Mouse (Mus musculus) myocyte (in vitro differentiated cells): Measurements from ENCODE around the gene Birc2. TPM values are rescaled to one million over a fixed set of nuclear protein-coding genes. Genes with fewer than 3 reads are reported as not detected.

Source experiments
- H3K27me3 ChIP-seq: one replicate; pipeline ENCODE4 v1.6.1; 2011; ENCODE audit not compliant: control insufficient read depth, insufficient read depth, insufficient read length
- H3K36me3 ChIP-seq: one replicate; pipeline ENCODE4 v1.6.1; 2011; ENCODE audit not compliant: control insufficient read depth, insufficient read depth
- H3K4me2 ChIP-seq: one replicate; pipeline ENCODE4 v1.6.1; 2011; ENCODE audit warnings: low read depth, control low read depth
- H3K4me3 ChIP-seq: one replicate; pipeline ENCODE4 v1.5.1; 2011; ENCODE audit warnings: mild to moderate bottlenecking, control low read depth, moderate library complexity
- H3K79me2 ChIP-seq: one replicate; pipeline ENCODE4 v1.6.1; 2011; ENCODE audit not compliant: control insufficient read depth, insufficient read depth
- H3ac ChIP-seq: one replicate; pipeline ENCODE4 v1.6.1; 2011; ENCODE audit not compliant: control insufficient read depth, insufficient read length
- CEBPB ChIP-seq: IDR thresholded peaks from 2 replicates; pipeline ENCODE4 v1.6.1; 2011; ENCODE audit warnings: mild to moderate bottlenecking, moderate library complexity; ENCODE audit not compliant: poor library complexity, insufficient read depth, severe bottlenecking
- E2F4 ChIP-seq: IDR thresholded peaks from one replicate; pipeline ENCODE4 v1.6.1; 2011; ENCODE audit warnings: mild to moderate bottlenecking, control low read depth, moderate library complexity; ENCODE audit not compliant: insufficient read depth
- MAX ChIP-seq: IDR thresholded peaks from one replicate; pipeline ENCODE4 v1.6.1; 2011; ENCODE audit warnings: low read depth, mild to moderate bottlenecking, control low read depth
- MYOD1 ChIP-seq, 3 experiments: IDR thresholded peaks; one replicate each; pipeline ENCODE4 v1.6.1; 2011; ENCODE audit warnings: control low read depth in 2 of 3, low read depth in 2 of 3, mild to moderate bottlenecking in 2 of 3, moderate library complexity in 1 of 3; ENCODE audit not compliant: insufficient read length in 2 of 3, control insufficient read depth in 1 of 3
- MYOG ChIP-seq, 3 experiments: IDR thresholded peaks; one replicate each; pipeline ENCODE4 v1.6.1; 2011; ENCODE audit warnings: control low read depth in 2 of 3, low read depth in 2 of 3, mild to moderate bottlenecking in 2 of 3; ENCODE audit not compliant: insufficient read length in 2 of 3, control insufficient read depth in 1 of 3, insufficient read depth in 1 of 3
- POLR2A ChIP-seq: IDR thresholded peaks from one replicate; pipeline ENCODE4 v1.6.1; 2011; ENCODE audit warnings: low read depth, mild to moderate bottlenecking, control low read depth, moderate library complexity; ENCODE audit not compliant: insufficient read length
- POLR2AphosphoS2 ChIP-seq: IDR thresholded peaks from one replicate; pipeline ENCODE4 v1.6.1; 2011; ENCODE audit warnings: low read depth, control low read depth; ENCODE audit not compliant: insufficient read length
- REST ChIP-seq: IDR thresholded peaks from one replicate; pipeline ENCODE4 v1.6.1; 2011; ENCODE audit warnings: mild to moderate bottlenecking, control low read depth, moderate library complexity; ENCODE audit not compliant: insufficient read depth, insufficient read length
- SRF ChIP-seq: IDR thresholded peaks from one replicate; pipeline ENCODE4 v1.6.1; 2011; ENCODE audit warnings: low read depth; ENCODE audit not compliant: control insufficient read depth, insufficient read length
- TCF12 ChIP-seq: IDR thresholded peaks from one replicate; pipeline ENCODE4 v1.6.1; 2011; ENCODE audit warnings: mild to moderate bottlenecking, control low read depth; ENCODE audit not compliant: poor library complexity, insufficient read depth, severe bottlenecking
- TCF3 ChIP-seq: IDR thresholded peaks from one replicate; pipeline ENCODE4 v1.6.1; 2011; ENCODE audit warnings: low read depth, control low read depth; ENCODE audit not compliant: insufficient read length
- USF1 ChIP-seq: IDR thresholded peaks from one replicate; pipeline ENCODE4 v1.6.1; 2011; ENCODE audit warnings: low read depth, mild to moderate bottlenecking, control low read depth, moderate library complexity
- polyA plus RNA-seq: library from polyadenylated mRNA; unstranded; fragments of >200 nt; fragmentation: generic; extraction: Trizol; gene quantifications from one replicate; pipeline ENCODE4 v1.2.1, GENCODE M21; 2012; ENCODE audit warnings: missing spikeins

The Birc2 gene
- polyA plus RNA-seq, 1 experiment: 6.3 TPM

DNA sequence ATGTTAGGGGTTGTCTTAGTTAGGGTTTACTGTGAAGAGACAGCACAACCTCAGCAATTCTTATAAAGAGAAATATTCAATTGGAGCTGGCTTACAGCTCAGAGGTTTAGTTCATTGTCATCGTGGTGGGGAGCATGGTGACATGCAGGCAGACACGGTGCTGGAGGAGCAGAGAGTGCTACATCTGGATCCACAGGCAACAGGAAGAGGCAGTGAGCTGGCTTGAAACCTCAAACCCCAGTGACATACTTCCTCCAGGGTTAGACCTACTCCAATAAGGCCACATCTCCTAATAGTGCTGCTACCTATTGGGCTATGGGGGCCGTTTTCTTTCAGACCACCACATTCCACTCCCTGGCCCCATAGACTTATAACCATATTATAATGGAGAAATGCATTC, 60.9 kb downstream of the Birc2 start:
- Histone ChIP-seq H3ac (no peak overlapping the region), H3K4me2 (no peak overlapping the region), H3K36me3 (peaks cover 47% of the 10 kb centered on the region), H3K27me3 (no peaks in the 10 kb centered on the region), H3K79me2 (peaks cover 14% of the 10 kb centered on the region), H3K4me3 (no peak overlapping the region)
- TF ChIP-seq REST (no peak), TCF3 (no peak), MYOD1 (IDR thresholded peaks at IDR 0.05; ENCODE audit: control insufficient read depth in 1 of 3, insufficient read length in 2 of 3, low read depth in 2 of 3) (no peak), E2F4 (no peak), MAX (no peak), POLR2AphosphoS2 (no peak), USF1 (no peak), SRF (no peak)

DNA sequence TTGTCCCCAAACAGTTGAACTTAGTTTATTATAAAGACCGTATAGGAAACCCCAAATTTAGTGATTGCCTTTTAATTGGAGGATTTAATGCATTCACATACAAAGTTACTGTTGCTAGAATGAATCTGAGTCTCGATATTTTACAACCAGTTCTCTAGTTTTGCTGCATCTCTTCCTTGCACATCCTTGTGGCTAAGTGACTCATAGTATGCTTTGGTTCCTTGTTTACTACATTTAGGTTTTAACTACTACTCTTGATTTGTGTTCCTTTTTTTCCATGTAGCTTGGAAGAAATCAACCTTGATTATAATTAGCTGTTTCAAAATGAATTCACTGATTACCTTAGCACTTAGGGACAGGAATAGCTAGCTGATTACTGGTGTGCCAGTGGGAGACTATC, 61.9 kb downstream of the Birc2 start:
- peaks cover 57% of the 10 kb centered on the region for H3K36me3 ChIP-seq

DNA sequence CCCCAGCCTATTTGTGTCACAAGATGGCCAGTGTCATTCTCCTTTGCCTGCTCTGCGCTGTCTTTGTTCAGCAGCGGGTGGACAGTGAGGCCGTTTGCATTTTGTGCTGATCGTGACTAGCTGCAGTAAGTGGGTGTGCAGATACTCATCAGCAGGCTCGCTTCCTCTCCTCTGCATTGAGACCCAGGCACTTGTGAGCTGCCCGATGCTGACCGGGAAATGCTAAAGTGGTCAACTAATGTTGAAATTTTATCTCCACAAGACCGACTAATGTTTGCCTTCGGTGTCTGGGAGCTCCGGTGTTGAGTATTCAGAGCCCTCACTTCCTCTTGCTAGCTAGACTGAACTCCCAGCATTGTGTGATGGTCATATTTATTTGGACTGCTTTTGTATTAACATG, 62.3 kb downstream of the Birc2 start:
- H3K4me2 ChIP-seq: no peak overlapping the region
- peaks cover 60% of the 10 kb centered on the region for H3K36me3 ChIP-seq
- TF ChIP-seq MYOD1 (IDR thresholded peaks at IDR 0.05; ENCODE audit: control insufficient read depth in 1 of 3, insufficient read length in 2 of 3, low read depth in 2 of 3) (no peak), TCF3 (no peak), SRF (no peak), POLR2A (no peak), MYOG (IDR thresholded peaks at IDR 0.05; ENCODE audit: control insufficient read depth in 1 of 3, insufficient read depth in 1 of 3, insufficient read length in 2 of 3, low read depth in 2 of 3) (no peak)
- H3K27me3 ChIP-seq: no peaks in the 10 kb centered on the region
- peaks cover 21% of the 10 kb centered on the region for H3K79me2 ChIP-seq
- H3ac ChIP-seq: no peak overlapping the region
- H3K4me3 ChIP-seq: no peak overlapping the region

More for the DNA sequence above, 61.9 kb downstream of the Birc2 start:
- no peaks in the 10 kb centered on the region for H3K27me3 ChIP-seq
- H3K79me2 ChIP-seq: peaks cover 21% of the 10 kb centered on the region
- H3ac ChIP-seq: no peak overlapping the region
- H3K4me2 ChIP-seq: no peak overlapping the region
- no peak overlapping the region for H3K4me3 ChIP-seq
- TF ChIP-seq POLR2A (no peak), SRF (no peak), POLR2AphosphoS2 (no peak), MYOG (IDR thresholded peaks at IDR 0.05; ENCODE audit: control insufficient read depth in 1 of 3, insufficient read depth in 1 of 3, insufficient read length in 2 of 3, low read depth in 2 of 3) (no peak)

DNA sequence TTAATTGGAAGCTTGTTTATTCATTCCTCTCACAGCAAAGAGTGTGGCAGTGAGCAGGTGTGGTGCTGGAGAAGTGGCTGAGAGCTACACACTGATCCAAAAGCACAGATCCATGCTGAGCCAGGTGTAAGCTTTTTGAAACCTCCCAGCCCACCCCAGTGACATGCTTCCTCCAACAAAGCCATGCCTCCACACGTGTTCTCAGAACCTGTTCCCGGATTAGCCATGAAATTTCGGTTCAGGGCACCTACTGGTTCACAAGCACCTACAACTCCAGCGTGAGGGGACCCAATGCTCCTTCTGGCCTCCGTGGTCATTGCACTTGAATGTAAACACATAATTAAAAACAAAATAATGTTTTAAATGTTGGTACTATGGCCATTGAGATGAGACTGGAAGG, 63.2 kb downstream of the Birc2 start:
- TF ChIP-seq TCF3 (no peak), MYOG (IDR thresholded peaks at IDR 0.05; ENCODE audit: control insufficient read depth in 1 of 3, insufficient read depth in 1 of 3, insufficient read length in 2 of 3, low read depth in 2 of 3) (no peak), USF1 (no peak), MAX (no peak), SRF (no peak), REST (no peak), E2F4 (no peak), CEBPB (no peak), TCF12 (no peak), POLR2A (no peak), POLR2AphosphoS2 (no peak), MYOD1 (IDR thresholded peaks at IDR 0.05; ENCODE audit: control insufficient read depth in 1 of 3, insufficient read length in 2 of 3, low read depth in 2 of 3) (no peak)
- Histone ChIP-seq H3K4me3 (no peak overlapping the region), H3K4me2 (no peak overlapping the region), H3K36me3 (peaks cover 59% of the 10 kb centered on the region), H3K79me2 (peaks cover 21% of the 10 kb centered on the region), H3ac (no peak overlapping the region), H3K27me3 (no peaks in the 10 kb centered on the region)

DNA sequence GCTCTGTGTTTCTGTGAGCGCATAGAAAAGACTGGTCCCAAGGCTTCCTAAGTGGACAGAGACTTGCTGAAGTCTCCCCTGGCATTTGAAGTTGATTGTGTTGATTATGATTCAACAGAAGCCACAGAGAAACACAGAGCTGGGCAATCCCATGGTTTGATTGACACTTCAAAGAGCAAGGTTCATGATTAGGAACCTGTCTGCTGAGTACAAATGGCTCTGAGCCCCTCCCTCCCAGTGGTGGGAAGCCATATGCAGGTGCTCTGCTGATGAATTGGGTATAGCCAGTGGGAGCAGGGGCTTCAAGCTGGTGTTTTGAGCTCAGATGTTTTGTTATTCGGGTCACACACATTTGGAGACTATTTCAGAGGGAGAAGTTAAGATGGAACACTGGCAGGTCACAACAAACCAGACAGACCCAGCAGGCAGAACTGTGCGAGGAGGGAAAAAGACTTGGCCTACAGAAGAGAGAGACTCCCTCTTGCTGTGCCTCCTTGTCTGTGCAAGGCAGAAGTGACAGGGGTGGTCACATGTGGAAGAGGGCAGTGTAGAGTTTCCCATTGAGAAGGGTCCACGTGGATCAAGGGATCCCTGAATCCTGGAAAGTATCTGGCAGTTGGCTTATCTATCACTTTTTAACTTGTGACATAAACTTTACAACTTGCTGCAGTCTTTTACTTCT, 64.0 kb downstream of the Birc2 start:
- H3K36me3 ChIP-seq: peaks cover 59% of the 10 kb centered on the region
- no peak for TF ChIP-seq TCF3

More for the DNA sequence above, 64.0 kb downstream of the Birc2 start:
- Histone ChIP-seq H3K27me3 (no peaks in the 10 kb centered on the region), H3K4me2 (no peak overlapping the region), H3ac (no peak overlapping the region), H3K79me2 (peaks cover 21% of the 10 kb centered on the region), H3K4me3 (no peak overlapping the region)
